Mouse (Mus musculus): ENCODE data around the gene Apoe. TPM values are rescaled to one million over a fixed set of nuclear protein-coding genes. Genes with fewer than 3 reads are reported as not detected.
"Not testable (repeated sequence)": the region's sequence is repeated elsewhere in the genome, so short reads cannot be mapped to it uniquely, and the experiment has no call there.

The Apoe gene
- total RNA-seq, 2 experiments from 2014 or later = 2,438 to 2,580 TPM

GRCm38 (mm10) chr7:19693421-19693820, 5.6 kb downstream of the Apoe start:
- DNase-seq (ENCODE audit: low spot score in 2 of 2) = peak; percentile 52 to 72

GRCm38 (mm10) chr7:19691873-19692865, 6.8 kb downstream of the Apoe start, which contains the start of gene Apoc1:
Gene Apoc1 (minus strand): TSS chr7:19692660.
- no peak for DNase-seq (ENCODE audit: low spot score in 2 of 2)

GRCm38 (mm10) chr7:19691434-19691833, 7.6 kb downstream of the Apoe start:
- no peak for DNase-seq (ENCODE audit: low spot score in 2 of 2)

GRCm38 (mm10) chr7:19690845-19691244, 8.1 kb downstream of the Apoe start:
- DNase-seq (ENCODE audit: low spot score in 2 of 2) = no peak

GRCm38 (mm10) chr7:19688611-19689010, 10.4 kb downstream of the Apoe start:
- no peak for DNase-seq (ENCODE audit: low spot score in 2 of 2)

GRCm38 (mm10) chr7:19688101-19688500, 10.9 kb downstream of the Apoe start:
- no peak for DNase-seq (ENCODE audit: low spot score in 2 of 2)

- not testable (repeated sequence) for DNase-seq (ENCODE audit: low spot score in 2 of 2)
Measured at GRCm38 (mm10) chr7:19686927-19687583, 11.9 kb downstream of the Apoe start.

GRCm38 (mm10) chr7:19686521-19686920, 12.5 kb downstream of the Apoe start:
- no peak for DNase-seq (ENCODE audit: low spot score in 2 of 2)

- DNase-seq (ENCODE audit: low spot score in 2 of 2) = no peak
Measured at GRCm38 (mm10) chr7:19685374-19685773, 13.6 kb downstream of the Apoe start.

- no peak for DNase-seq (ENCODE audit: low spot score in 2 of 2)
Measured at GRCm38 (mm10) chr7:19683771-19684201, 15.2 kb downstream of the Apoe start.

GRCm38 (mm10) chr7:19682979-19683378, 16.0 kb downstream of the Apoe start:
- no peak for DNase-seq (ENCODE audit: low spot score in 2 of 2)

- no peak for DNase-seq (ENCODE audit: low spot score in 2 of 2)
Measured at GRCm38 (mm10) chr7:19681202-19681694, 17.7 kb downstream of the Apoe start, which contains the start of the genes Gm44805 and Apoc4. Gene Gm44805 (minus strand): TSS chr7:19681423. Gene Apoc4 (minus strand): TSS chr7:19681479.

GRCm38 (mm10) chr7:19680702-19681101, 18.3 kb downstream of the Apoe start:
- DNase-seq (ENCODE audit: low spot score in 2 of 2) = no peak

GRCm38 (mm10) chr7:19678901-19679300, 20.1 kb downstream of the Apoe start:
- DNase-seq (ENCODE audit: low spot score in 2 of 2) = no peak

- DNase-seq (ENCODE audit: low spot score in 2 of 2) = no peak
Measured at GRCm38 (mm10) chr7:19677872-19678271, 21.1 kb downstream of the Apoe start, which contains the start of gene Apoc2. Gene Apoc2 (minus strand): TSS chr7:19677941.

GRCm38 (mm10) chr7:19676662-19677061, 22.3 kb downstream of the Apoe start:
- no peak for DNase-seq (ENCODE audit: low spot score in 2 of 2)

- DNase-seq (ENCODE audit: low spot score in 2 of 2) = no peak
Measured at GRCm38 (mm10) chr7:19675824-19676223, 23.2 kb downstream of the Apoe start.

- no peak for DNase-seq (ENCODE audit: low spot score in 2 of 2)
Measured at GRCm38 (mm10) chr7:19673083-19673699, 25.8 kb downstream of the Apoe start.

GRCm38 (mm10) chr7:19671511-19671910, 27.5 kb downstream of the Apoe start:
- DNase-seq (ENCODE audit: low spot score in 2 of 2) = no peak

- peak; percentile 94 to 95 for DNase-seq (ENCODE audit: low spot score in 2 of 2)
Measured at GRCm38 (mm10) chr7:19668947-19669721, 29.9 kb downstream of the Apoe start.

All from layer of hippocampus, postnatal 10 days (tissue).